Comparison of ENCODE assay signal across 8 mouse cellular contexts in genomic region chr3:28745835-28746483, GRCm38 (mm10). TPM values are rescaled to one million over a fixed set of nuclear protein-coding genes. Genes with fewer than 3 reads are reported as not detected.
DNase-seq lines count a peak whose midpoint lies in the region; ATAC-seq and TF ChIP-seq lines count a peak whose summit lies in the region.

No protein-coding gene starts in this region.

- no peaks in the 10 kb centered on the region for H3K36me3 ChIP-seq in intestine, postnatal 0 days (ENCODE audit: control insufficient read depth, insufficient read depth)
- no peaks in the 10 kb centered on the region for H3K36me3 ChIP-seq in midbrain, embryonic 12.5 days
- H3K36me3 ChIP-seq in small intestine, adult 2 months (ENCODE audit: control insufficient read depth, insufficient read depth, low read length), result no peaks in the 10 kb centered on the region

- H3K9me3 ChIP-seq in intestine, postnatal 0 days (ENCODE audit: control insufficient read depth), result no peaks in the 10 kb centered on the region
- no peaks in the 10 kb centered on the region for H3K9me3 ChIP-seq in midbrain, embryonic 12.5 days

- intact Hi-C loops in left cerebral cortex, postnatal 25 days (cut with DNase I), result loop anchor here (1.0 to 5.0 kb wide), 3 partner anchors 64 to 581 kb away; no protein-coding TSS in a partner anchor

- no peak for TF ChIP-seq POLR2A in small intestine, adult 2 months (IDR thresholded peaks at IDR 0.05; ENCODE audit: low read depth, low read length)

- H3K4me1 ChIP-seq in intestine, postnatal 0 days (replicated peaks; ENCODE audit: control insufficient read depth, insufficient read depth, low read length), result no peaks in the 10 kb centered on the region
- H3K4me1 ChIP-seq in midbrain, embryonic 12.5 days, result no peaks in the 10 kb centered on the region
- peaks cover 5% of the 10 kb centered on the region; the same call in 1 of the 2 replicates for H3K4me1 ChIP-seq in small intestine, adult 2 months (ENCODE audit: control insufficient read depth, insufficient read depth, insufficient read length, low read length)

- H3K27me3 ChIP-seq in intestine, postnatal 0 days (replicated peaks; ENCODE audit: control insufficient read depth, insufficient read depth, low read length), result no peaks in the 10 kb centered on the region
- no peaks in the 10 kb centered on the region for H3K27me3 ChIP-seq in midbrain, embryonic 12.5 days
- no peaks in the 10 kb centered on the region for H3K27me3 ChIP-seq in small intestine, adult 2 months (ENCODE audit: control insufficient read depth, insufficient read depth, low read length)

- DNase-seq in 3134 (ENCODE audit: extremely low read depth, insufficient read length, low spot score), result peak; percentile 32
- peak; percentile 72 for DNase-seq in adrenal gland, adult 2 months
- DNase-seq in embryo, embryonic 11 days, result peak; percentile 88
- peak; percentile 51 for DNase-seq in gastrocnemius, postnatal 25 days
- DNase-seq in left cerebral cortex, postnatal 25 days (ENCODE audit: low spot score in 2 of 2), result peak; percentile 79 to 91

- TF ChIP-seq CTCF in intestine, postnatal 0 days (IDR thresholded peaks at IDR 0.05; ENCODE audit: low read depth), result peak; percentile 99
- TF ChIP-seq CTCF in small intestine, adult 2 months (IDR thresholded peaks at IDR 0.05; ENCODE audit: extremely low read depth, insufficient read length, insufficient replicate concordance, low read depth, low read length), result peak; percentile 98

- no peak overlapping the region for H3K9ac ChIP-seq in intestine, postnatal 0 days (ENCODE audit: low read depth, low read length)
- H3K9ac ChIP-seq in midbrain, embryonic 12.5 days (replicated peaks), result no peak overlapping the region

- H3K4me2 ChIP-seq in intestine, postnatal 0 days (replicated peaks; ENCODE audit: low read depth), result no peak overlapping the region
- no peak overlapping the region for H3K4me2 ChIP-seq in midbrain, embryonic 12.5 days (replicated peaks)

- WGBS in intestine, postnatal 0 days, result 33% methylated on average over 7 of the region's 7 CpGs
- WGBS in midbrain, embryonic 12.5 days, result 30% methylated on average over 7 of the region's 7 CpGs
- 31% methylated on average over 7 of the region's 7 CpGs for WGBS in small intestine, adult 2 months

- no peak overlapping the region for H3K27ac ChIP-seq in intestine, postnatal 0 days (ENCODE audit: low read depth, low read length)
- no peak overlapping the region for H3K27ac ChIP-seq in midbrain, embryonic 12.5 days (replicated peaks)
- H3K27ac ChIP-seq in small intestine, adult 2 months (ENCODE audit: insufficient read depth, low read depth, low read length), result no peak overlapping the region

- ATAC-seq in intestine, postnatal 0 days, result peak; percentile 84
- peak; percentile 72 for ATAC-seq in midbrain, embryonic 12.5 days (ENCODE audit: low FRiP score, low read depth)

- H3K4me3 ChIP-seq in intestine, postnatal 0 days (ENCODE audit: low read depth, low read length), result no peak overlapping the region
- no peak overlapping the region for H3K4me3 ChIP-seq in midbrain, embryonic 12.5 days
- no peak overlapping the region for H3K4me3 ChIP-seq in small intestine, adult 2 months (ENCODE audit: low read depth, low read length)

RNA-seq across cellular contexts. Expression of gene Eif5a2, which starts 35.1 kb away (rescaled TPM):
- total RNA-seq in adrenal gland, adult 2 months (2021), result 1 to 10 TPM; 1.7 to 1.9 TPM
- 0.22 and 0.23 TPM in 2 replicates for polyA plus RNA-seq in adrenal gland, adult 2 months (2012; rRNA removed)
- under 1 TPM; 0.79 to 0.83 TPM for total RNA-seq in gastrocnemius, postnatal 25 days (2021)
- 2.8 and 3.2 TPM in 2 replicates for polyA plus RNA-seq in intestine, postnatal 0 days (2015; fragmentation: Nextera tagmentation; extraction: Ambion mirVana)
- total RNA-seq in left cerebral cortex, postnatal 25 days (2021), result 10 to 100 TPM; 29.8 TPM
- 14.5 and 15.5 TPM in 2 replicates for polyA plus RNA-seq in midbrain, embryonic 12.5 days (2016; fragmentation: Nextera tagmentation; extraction: Ambion mirVana)
- 0.05 and 0.08 TPM in 2 replicates for polyA plus RNA-seq in small intestine, adult 2 months (2012; rRNA removed)

RNA-seq across cellular contexts. Expression of gene Slc2a2, which starts 48.3 kb away (rescaled TPM):
- total RNA-seq in adrenal gland, adult 2 months (2021), result under 1 TPM in 1 of 2 experiments, not detected in 1; 0.37 TPM
- polyA plus RNA-seq in adrenal gland, adult 2 months (2012; rRNA removed), result 0.03 and 0.09 TPM in 2 replicates
- not detected for total RNA-seq in gastrocnemius, postnatal 25 days (2021)
- 106 TPM in 2 replicates for polyA plus RNA-seq in intestine, postnatal 0 days (2015; fragmentation: Nextera tagmentation; extraction: Ambion mirVana)
- total RNA-seq in left cerebral cortex, postnatal 25 days (2021), result not detected
- polyA plus RNA-seq in midbrain, embryonic 12.5 days (2016; fragmentation: Nextera tagmentation; extraction: Ambion mirVana), result 0.04 and 0.05 TPM in 2 replicates
- polyA plus RNA-seq in small intestine, adult 2 months (2012; rRNA removed), result 23.6 and 63.9 TPM in 2 replicates

RNA-seq across cellular contexts. Expression of gene Rpl22l1, which starts 59.3 kb away (rescaled TPM):
- 100 to 1,000 TPM in 1 of 2 experiments, 10 to 100 TPM in 1; 89.8 to 198 TPM for total RNA-seq in adrenal gland, adult 2 months (2021)
- polyA plus RNA-seq in adrenal gland, adult 2 months (2012; rRNA removed), result 0.65 and 1.4 TPM in 2 replicates
- 100 to 1,000 TPM; 135 to 157 TPM for total RNA-seq in gastrocnemius, postnatal 25 days (2021)
- 444 and 479 TPM in 2 replicates for polyA plus RNA-seq in intestine, postnatal 0 days (2015; fragmentation: Nextera tagmentation; extraction: Ambion mirVana)
- total RNA-seq in left cerebral cortex, postnatal 25 days (2021), result 100 to 1,000 TPM; 207 to 212 TPM
- polyA plus RNA-seq in midbrain, embryonic 12.5 days (2016; fragmentation: Nextera tagmentation; extraction: Ambion mirVana), result 350 and 355 TPM in 2 replicates
- polyA plus RNA-seq in small intestine, adult 2 months (2012; rRNA removed), result 0.66 and 0.76 TPM in 2 replicates

Comparison
In these comparisons a context has a peak if more than half of its experiments do, and no peak if none do; other contexts are left out.
1. DNase-seq: peak in every context shown above with its lines; median percentile 88 in embryo, embryonic 11 days; 85 in left cerebral cortex, postnatal 25 days; 72 in adrenal gland, adult 2 months; 51 in gastrocnemius, postnatal 25 days; 32 in 3134.
2. RNA of gene Slc2a2, which starts 48.3 kb away (polyA plus RNA-seq): 106 TPM in intestine, postnatal 0 days and 23.6 to 63.9 TPM in small intestine, adult 2 months; 0.04 to 0.05 TPM in midbrain, embryonic 12.5 days and 0.03 to 0.09 TPM in adrenal gland, adult 2 months; every median in the first group is over 10 times any median in the second.
3. RNA of gene Rpl22l1, which starts 59.3 kb away (polyA plus RNA-seq): 444 to 479 TPM in intestine, postnatal 0 days and 350 to 355 TPM in midbrain, embryonic 12.5 days; 0.65 to 1.4 TPM in adrenal gland, adult 2 months and 0.66 to 0.76 TPM in small intestine, adult 2 months; every median in the first group is over 100 times any median in the second.